Mouse (Mus musculus): ENCODE results near the gene Nme1. TPM values are rescaled to one million over a fixed set of nuclear protein-coding genes. Genes with fewer than 3 reads are reported as not detected.

Nme1 gene
- polyA plus RNA-seq, 1 experiment from 2014 or later: 180 TPM

GRCm38 (mm10) chr11:93987625-93988327, 19.5 kb upstream of the Nme1 start:
- Histone ChIP-seq H3K27me3 (no peaks in the 10 kb centered on the region), H3K9me3 (no peaks in the 10 kb centered on the region), H3K4me2 (no peak overlapping the region), H3K4me1 (replicated peaks) (no peaks in the 10 kb centered on the region), H3K27ac (no peak overlapping the region), H3K9ac (replicated peaks) (no peak overlapping the region), H3K4me3 (replicated peaks) (no peak overlapping the region), H3K36me3 (no peaks in the 10 kb centered on the region)
- WGBS: 73% methylated on average over 8 of the region's 8 CpGs
- ATAC-seq (ENCODE audit: insufficient number of reproducible peaks, insufficient read depth, low FRiP score, low TSS enrichment, low read depth): no peak

GRCm38 (mm10) chr11:93987026-93987425, 18.7 kb upstream of the Nme1 start:
- Histone ChIP-seq H3K27me3 (no peaks in the 10 kb centered on the region), H3K27ac (no peak overlapping the region), H3K4me3 (replicated peaks) (no peak overlapping the region), H3K4me1 (replicated peaks) (no peaks in the 10 kb centered on the region), H3K9ac (replicated peaks) (no peak overlapping the region), H3K4me2 (no peak overlapping the region), H3K9me3 (no peaks in the 10 kb centered on the region), H3K36me3 (no peaks in the 10 kb centered on the region)
- ATAC-seq (ENCODE audit: insufficient number of reproducible peaks, insufficient read depth, low FRiP score, low TSS enrichment, low read depth): no peak
- WGBS: 85% methylated on average over 4 of the region's 4 CpGs

GRCm38 (mm10) chr11:93986298-93986697, 18.0 kb upstream of the Nme1 start:
- ATAC-seq (ENCODE audit: insufficient number of reproducible peaks, insufficient read depth, low FRiP score, low TSS enrichment, low read depth): no peak
- Histone ChIP-seq H3K4me3 (replicated peaks) (no peak overlapping the region), H3K9ac (replicated peaks) (no peak overlapping the region), H3K4me1 (replicated peaks) (no peaks in the 10 kb centered on the region), H3K9me3 (no peaks in the 10 kb centered on the region), H3K27me3 (no peaks in the 10 kb centered on the region), H3K27ac (no peak overlapping the region), H3K36me3 (no peaks in the 10 kb centered on the region), H3K4me2 (no peak overlapping the region)

GRCm38 (mm10) chr11:93985265-93985664, 16.9 kb upstream of the Nme1 start:
- Histone ChIP-seq H3K27me3 (no peaks in the 10 kb centered on the region), H3K4me3 (replicated peaks) (no peak overlapping the region), H3K27ac (no peak overlapping the region), H3K9ac (replicated peaks) (no peak overlapping the region), H3K9me3 (no peaks in the 10 kb centered on the region), H3K4me2 (no peak overlapping the region), H3K4me1 (replicated peaks) (no peaks in the 10 kb centered on the region), H3K36me3 (no peaks in the 10 kb centered on the region)
- WGBS: 83% methylated on average over 5 of the region's 5 CpGs
- no peak for ATAC-seq (ENCODE audit: insufficient number of reproducible peaks, insufficient read depth, low FRiP score, low TSS enrichment, low read depth)

- Histone ChIP-seq H3K27me3 (no peaks in the 10 kb centered on the region), H3K9ac (replicated peaks) (no peak overlapping the region), H3K4me2 (no peak overlapping the region), H3K4me1 (replicated peaks) (no peaks in the 10 kb centered on the region), H3K9me3 (no peaks in the 10 kb centered on the region), H3K36me3 (no peaks in the 10 kb centered on the region), H3K4me3 (replicated peaks) (no peak overlapping the region), H3K27ac (no peak overlapping the region)
- no peak for ATAC-seq (ENCODE audit: insufficient number of reproducible peaks, insufficient read depth, low FRiP score, low TSS enrichment, low read depth)
- 89% methylated on average over 3 of the region's 3 CpGs for WGBS
These were observed 16.3 kb upstream of the Nme1 start for GRCm38 (mm10) chr11:93984619-93985018.

GRCm38 (mm10) chr11:93979502-93980049, 11.3 kb upstream of the Nme1 start:
- H3K9me3 ChIP-seq: no peaks in the 10 kb centered on the region
- no peak overlapping the region for H3K4me3 ChIP-seq (replicated peaks)
- WGBS: 46% methylated on average over 6 of the region's 6 CpGs
- H3K4me1 ChIP-seq (replicated peaks): no peaks in the 10 kb centered on the region
- no peaks in the 10 kb centered on the region for H3K27me3 ChIP-seq
- no peak overlapping the region for H3K4me2 ChIP-seq
- no peak for ATAC-seq (ENCODE audit: insufficient number of reproducible peaks, insufficient read depth, low FRiP score, low TSS enrichment, low read depth)
- no peak overlapping the region for H3K9ac ChIP-seq (replicated peaks)
- H3K36me3 ChIP-seq: no peaks in the 10 kb centered on the region
- H3K27ac ChIP-seq: no peak overlapping the region

- Histone ChIP-seq H3K4me3 (replicated peaks) (no peak overlapping the region), H3K36me3 (no peaks in the 10 kb centered on the region), H3K9ac (replicated peaks) (no peak overlapping the region), H3K4me2 (no peak overlapping the region), H3K9me3 (no peaks in the 10 kb centered on the region), H3K27me3 (no peaks in the 10 kb centered on the region), H3K27ac (no peak overlapping the region), H3K4me1 (replicated peaks) (no peaks in the 10 kb centered on the region)
- ATAC-seq (ENCODE audit: insufficient number of reproducible peaks, insufficient read depth, low FRiP score, low TSS enrichment, low read depth): no peak
- 89% methylated on average over 5 of the region's 5 CpGs for WGBS
These were observed 4.6 kb upstream of the Nme1 start for GRCm38 (mm10) chr11:93972951-93973350.

GRCm38 (mm10) chr11:93969799-93970198, 1.5 kb upstream of the Nme1 start:
- 67% methylated on average over 1 of the region's 1 CpGs for WGBS
- H3K4me2 ChIP-seq: no peak overlapping the region
- H3K9me3 ChIP-seq: no peaks in the 10 kb centered on the region
- peaks cover 14% of the 10 kb centered on the region for H3K36me3 ChIP-seq
- no peak overlapping the region for H3K9ac ChIP-seq (replicated peaks)
- H3K4me1 ChIP-seq (replicated peaks): peaks cover 3% of the 10 kb centered on the region; the same call in 1 of the 2 replicates
- no peaks in the 10 kb centered on the region for H3K27me3 ChIP-seq
- ATAC-seq (ENCODE audit: insufficient number of reproducible peaks, insufficient read depth, low FRiP score, low TSS enrichment, low read depth): no peak
- H3K4me3 ChIP-seq (replicated peaks): no peak overlapping the region
- H3K27ac ChIP-seq: no peak overlapping the region

- no peak for ATAC-seq (ENCODE audit: insufficient number of reproducible peaks, insufficient read depth, low FRiP score, low TSS enrichment, low read depth)
- peaks cover 3% of the 10 kb centered on the region; the same call in 1 of the 2 replicates for H3K4me1 ChIP-seq (replicated peaks)
- WGBS: 93% methylated on average over 6 of the region's 6 CpGs
- no peaks in the 10 kb centered on the region for H3K9me3 ChIP-seq
- no peaks in the 10 kb centered on the region for H3K27me3 ChIP-seq
- no peak overlapping the region for H3K9ac ChIP-seq (replicated peaks)
- no peak overlapping the region for H3K27ac ChIP-seq
- peaks cover 20% of the 10 kb centered on the region for H3K36me3 ChIP-seq
- H3K4me3 ChIP-seq (replicated peaks): no peak overlapping the region
- no peak overlapping the region for H3K4me2 ChIP-seq
These were observed 850 bp upstream of the Nme1 start for GRCm38 (mm10) chr11:93969171-93969570.

- H3K36me3 ChIP-seq: peaks cover 24% of the 10 kb centered on the region
- H3K4me1 ChIP-seq (replicated peaks): peaks cover 3% of the 10 kb centered on the region; the same call in 1 of the 2 replicates
- ATAC-seq (ENCODE audit: insufficient number of reproducible peaks, insufficient read depth, low FRiP score, low TSS enrichment, low read depth): no peak
- no peak overlapping the region for H3K27ac ChIP-seq
- H3K9ac ChIP-seq (replicated peaks): 0 out of 2 replicates have a peak overlapping the region, but pooled peaks have one; percentile 9
- H3K27me3 ChIP-seq: no peaks in the 10 kb centered on the region
- H3K4me2 ChIP-seq: peak overlapping the region; percentile 45
- no peaks in the 10 kb centered on the region for H3K9me3 ChIP-seq
- peak overlapping the region; percentile 67 for H3K4me3 ChIP-seq (replicated peaks)
- WGBS: 51% methylated on average over 6 of the region's 6 CpGs
These were observed 467 bp upstream of the Nme1 start for GRCm38 (mm10) chr11:93968848-93969128.

- peak overlapping the region; percentile 66 for H3K27ac ChIP-seq
- ATAC-seq (ENCODE audit: insufficient number of reproducible peaks, insufficient read depth, low FRiP score, low TSS enrichment, low read depth): no peak
These were observed 940 bp downstream of the Nme1 start for GRCm38 (mm10) chr11:93967381-93967780.

GRCm38 (mm10) chr11:93965391-93965790, 2.9 kb downstream of the Nme1 start:
- Histone ChIP-seq H3K36me3 (peaks cover 57% of the 10 kb centered on the region), H3K27ac (no peak overlapping the region), H3K27me3 (no peaks in the 10 kb centered on the region), H3K9ac (replicated peaks) (no peak overlapping the region), H3K4me3 (replicated peaks) (no peak overlapping the region), H3K4me2 (no peak overlapping the region), H3K4me1 (replicated peaks) (peaks cover 3% of the 10 kb centered on the region; the same call in 1 of the 2 replicates), H3K9me3 (no peaks in the 10 kb centered on the region)
- 98% methylated on average over 6 of the region's 6 CpGs for WGBS
- no peak for ATAC-seq (ENCODE audit: insufficient number of reproducible peaks, insufficient read depth, low FRiP score, low TSS enrichment, low read depth)

More at GRCm38 (mm10) chr11:93967381-93967780, 940 bp downstream of the Nme1 start:
- WGBS: 3% methylated on average over 11 of the region's 11 CpGs
- H3K9me3 ChIP-seq: no peaks in the 10 kb centered on the region
- peaks cover 37% of the 10 kb centered on the region for H3K36me3 ChIP-seq
- peak overlapping the region; percentile 68 for H3K9ac ChIP-seq (replicated peaks)
- H3K4me3 ChIP-seq (replicated peaks): peak overlapping the region; percentile 67
- no peaks in the 10 kb centered on the region for H3K27me3 ChIP-seq
- H3K4me2 ChIP-seq: peak overlapping the region; percentile 80
- H3K4me1 ChIP-seq (replicated peaks): peaks cover 3% of the 10 kb centered on the region; the same call in 1 of the 2 replicates
